Mouse (Mus musculus): Measurements from ENCODE around the gene Arid1a.

The Arid1a gene

DNA sequence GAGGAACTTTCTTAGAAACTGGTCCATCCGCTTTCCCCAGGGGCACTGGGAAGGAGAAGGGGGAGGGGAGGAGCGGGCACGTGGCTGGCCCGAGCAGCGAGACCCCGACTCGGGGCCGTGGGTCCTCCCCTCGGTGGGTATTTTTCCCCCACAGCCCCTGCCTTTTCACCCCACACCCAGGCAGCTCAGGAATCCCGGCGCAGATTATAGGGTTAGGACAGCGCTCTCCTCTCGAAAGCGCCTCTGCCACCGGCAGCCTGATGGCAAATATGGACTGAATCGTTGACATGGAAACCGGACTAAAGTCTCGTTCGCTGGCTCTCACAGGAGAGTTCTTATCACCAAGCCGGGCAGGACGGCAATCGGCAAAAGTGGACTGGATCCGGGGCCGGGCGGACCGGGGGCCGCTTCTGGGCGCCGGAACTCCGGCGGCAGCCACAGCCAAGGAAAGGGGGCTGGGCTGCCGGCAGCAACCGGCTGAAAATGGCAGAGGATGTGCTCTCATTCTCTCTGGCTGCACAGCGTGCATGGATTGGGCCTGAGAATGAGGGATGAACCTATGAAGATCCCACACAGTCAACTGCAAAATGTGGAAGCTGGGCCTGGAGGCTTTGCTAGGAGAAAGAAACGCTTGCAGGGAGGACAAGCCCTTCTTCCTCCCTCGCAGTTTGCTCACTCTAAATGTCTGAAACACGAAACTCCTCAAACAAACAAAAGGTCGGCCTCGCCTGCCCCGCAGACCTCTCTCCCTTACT, at the start of gene Arid1a:
Gene Arid1a, minus strand, starts transcription at position 256 of the 755 bp plus-strand sequence.
- DNase-seq (ENCODE audit: low read depth, low spot score), result peak; percentile 95

DNA sequence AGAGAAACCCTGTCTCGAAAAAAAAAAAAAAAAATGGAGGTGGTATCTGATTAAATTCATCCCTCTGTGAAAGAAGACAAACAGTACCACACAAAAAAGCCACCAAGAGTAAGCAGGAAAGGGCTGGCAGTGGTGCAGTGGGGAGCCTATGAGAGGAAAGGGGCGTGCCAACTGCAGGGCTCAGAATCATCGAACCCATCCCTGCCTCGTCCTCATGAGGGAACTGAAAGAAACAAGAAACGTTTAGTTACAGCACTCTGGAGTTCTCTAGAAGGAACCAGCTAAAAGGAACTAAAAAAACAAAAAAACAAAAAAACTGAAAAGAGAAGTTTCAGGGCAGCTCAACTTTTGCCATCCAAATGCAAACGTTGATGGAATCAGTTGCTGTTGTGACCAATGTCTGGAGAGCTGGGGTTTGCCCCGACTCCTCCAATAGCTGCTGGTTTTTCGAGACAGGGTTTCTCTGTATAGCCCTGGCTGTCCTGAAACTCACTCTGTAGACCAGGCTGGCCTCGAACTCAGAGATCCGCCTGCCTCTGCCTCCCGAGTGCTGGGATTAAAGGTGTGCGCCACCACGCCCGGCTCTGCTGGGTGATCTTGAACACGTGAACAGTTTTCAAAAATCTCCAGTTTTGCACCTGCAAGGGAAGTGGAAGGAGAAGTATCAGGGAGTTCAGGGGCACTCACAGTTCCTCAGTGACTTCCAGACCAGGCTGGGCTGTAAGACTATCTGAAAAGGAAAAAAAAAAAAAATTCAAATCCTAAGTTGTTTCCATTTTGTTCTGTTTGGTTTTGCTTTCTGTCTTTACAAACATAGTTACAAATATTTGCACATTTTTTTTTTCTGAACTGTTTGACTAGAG, 48.1 kb upstream of the Arid1a start:
- peak; percentile 22 for DNase-seq (ENCODE audit: low read depth, low spot score)

DNA sequence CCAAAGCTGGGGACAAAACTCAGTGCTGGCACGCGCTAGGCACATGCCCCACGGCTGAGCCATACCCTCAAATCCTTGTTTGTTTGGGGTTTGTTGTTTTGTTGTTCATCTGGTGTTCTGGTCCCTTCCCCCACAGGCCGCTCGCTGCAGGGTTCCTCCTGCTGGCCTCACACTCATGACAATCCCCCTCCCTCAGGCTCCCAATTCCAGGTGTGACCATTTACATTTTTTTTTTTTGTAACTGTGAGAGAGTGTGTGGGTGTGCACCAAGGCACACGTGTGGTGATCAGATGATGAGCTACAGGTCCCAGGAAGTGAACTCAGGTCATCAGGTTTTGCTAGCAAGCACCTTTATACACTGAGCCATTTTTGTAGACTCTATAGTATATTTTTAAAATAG, 44.0 kb upstream of the Arid1a start:
- no peak for DNase-seq (ENCODE audit: low read depth, low spot score)

DNA sequence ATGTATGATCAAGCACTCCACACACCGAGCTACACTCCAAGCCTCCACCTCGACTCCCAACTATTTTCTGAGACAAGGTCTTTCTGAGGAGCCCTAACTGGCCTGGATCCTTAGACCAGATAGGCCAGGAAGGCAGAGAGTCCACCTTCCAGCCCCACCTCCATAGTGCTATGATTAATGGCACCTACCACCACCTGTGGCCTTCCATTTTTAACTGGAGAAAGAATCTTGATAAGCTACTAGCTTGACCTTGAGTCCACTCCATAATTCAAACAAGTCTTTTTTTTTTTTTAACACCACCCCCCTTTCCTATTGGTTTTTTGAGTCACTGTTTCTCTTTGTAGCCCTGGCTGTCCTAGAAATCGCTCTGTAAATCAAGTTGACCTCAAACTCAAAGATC, 36.7 kb upstream of the Arid1a start:
- no peak for DNase-seq (ENCODE audit: low read depth, low spot score)

DNA sequence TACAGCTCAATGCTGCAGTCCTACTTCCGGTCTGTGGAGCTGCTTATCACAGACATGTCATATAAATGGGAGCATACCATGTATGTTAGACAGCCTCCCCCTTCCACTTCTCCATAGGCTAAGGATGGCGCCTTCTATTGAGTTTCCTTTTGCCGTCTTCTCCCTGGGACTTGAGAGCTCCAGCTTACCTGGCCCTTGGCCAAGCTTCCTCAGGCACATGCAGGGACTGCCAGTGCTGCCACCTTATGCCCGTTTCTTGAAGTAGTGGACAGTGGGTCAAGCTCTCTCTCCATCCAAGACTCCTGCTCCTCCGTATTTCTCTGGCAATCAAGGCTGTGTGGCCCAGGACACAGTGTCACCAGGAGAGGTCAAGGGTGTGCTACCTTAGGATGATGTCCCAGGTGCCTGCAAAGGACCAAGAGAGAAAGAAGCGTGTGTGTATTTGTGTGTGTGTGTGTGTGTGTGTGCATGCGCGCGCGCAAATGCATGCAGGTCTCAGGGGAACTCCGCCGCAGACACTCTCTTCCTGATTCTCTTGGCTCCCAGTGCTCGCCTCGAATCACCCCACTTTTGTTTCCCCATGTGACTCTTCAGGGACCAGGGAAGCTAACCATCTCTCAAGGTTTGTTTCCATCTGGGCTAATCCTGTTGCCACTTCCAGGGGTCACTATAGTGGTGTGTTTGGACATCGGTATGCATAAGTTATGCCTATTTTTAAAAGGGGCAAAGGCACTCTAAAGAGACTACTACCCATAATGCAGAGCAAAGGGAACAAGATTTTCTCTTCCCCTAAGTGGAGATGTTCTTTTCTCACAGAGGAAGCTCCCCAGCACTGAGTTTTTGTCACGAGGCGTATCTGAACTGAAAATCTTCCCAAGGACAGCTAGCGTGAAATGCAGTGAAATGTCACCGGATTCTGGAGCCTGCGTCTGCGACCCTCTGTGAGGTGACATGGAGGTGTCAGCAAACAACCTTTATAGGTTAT, 18.3 kb upstream of the Arid1a start:
- peak; percentile 59 for DNase-seq (ENCODE audit: low read depth, low spot score)

DNA sequence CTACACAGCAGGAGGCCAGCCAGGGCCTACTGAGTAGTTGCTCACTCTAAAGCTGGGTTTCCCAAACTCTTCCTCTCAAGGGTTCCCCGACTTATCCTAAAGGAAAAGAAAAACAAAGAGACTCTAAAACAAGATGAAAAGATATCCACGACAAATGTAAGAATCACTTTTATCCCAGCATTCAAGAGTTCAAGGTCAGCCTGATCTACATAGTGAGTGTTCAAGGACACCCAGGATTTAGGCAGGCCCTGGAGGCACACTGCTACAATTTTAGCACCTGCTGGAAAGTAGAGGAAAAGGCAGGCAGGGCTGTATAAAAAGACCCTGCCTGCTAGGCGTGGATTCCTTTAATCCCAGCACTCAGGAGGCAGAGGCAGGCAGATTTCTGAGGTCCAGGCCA, 12.6 kb upstream of the Arid1a start:
- no peak for DNase-seq (ENCODE audit: low read depth, low spot score)

DNA sequence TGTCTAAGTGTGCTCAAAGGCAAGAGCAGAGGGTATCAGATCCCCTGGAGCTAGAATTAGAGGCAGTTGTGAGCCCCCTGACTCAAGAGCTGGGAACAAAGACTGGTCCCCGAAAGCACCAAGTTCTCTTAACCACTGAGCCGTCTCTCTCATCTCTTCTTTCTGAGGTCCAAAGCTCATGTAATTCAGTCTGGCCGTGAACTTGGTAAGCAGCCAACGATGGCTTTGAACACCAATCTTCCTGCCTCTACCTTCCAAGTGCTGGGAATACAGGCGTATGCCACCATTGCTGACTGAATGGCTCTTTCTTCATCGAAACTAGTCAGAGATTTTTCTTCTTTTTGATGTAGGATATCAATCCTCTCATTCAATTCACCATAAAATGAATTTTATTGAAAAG, 6.5 kb upstream of the Arid1a start:
- DNase-seq (ENCODE audit: low read depth, low spot score), result no peak

DNA sequence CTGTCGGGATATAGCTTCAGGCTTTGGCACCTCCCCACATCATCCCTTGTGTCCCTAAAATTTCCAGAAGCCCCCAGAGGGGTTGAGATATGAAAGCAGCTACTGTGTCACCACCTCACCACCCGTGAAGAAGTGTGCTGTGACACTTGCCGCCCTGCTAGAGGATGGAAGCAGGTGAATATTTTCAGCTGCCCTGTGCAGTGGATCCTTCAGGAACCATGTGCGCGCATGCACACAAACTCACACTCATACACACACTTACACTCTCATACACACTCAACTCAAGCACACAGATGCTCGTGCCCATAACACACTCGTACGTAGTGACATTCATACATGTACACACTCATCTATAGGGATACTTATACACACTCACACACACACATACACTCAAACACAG, 3.1 kb upstream of the Arid1a start:
- DNase-seq (ENCODE audit: low read depth, low spot score), result no peak

DNA sequence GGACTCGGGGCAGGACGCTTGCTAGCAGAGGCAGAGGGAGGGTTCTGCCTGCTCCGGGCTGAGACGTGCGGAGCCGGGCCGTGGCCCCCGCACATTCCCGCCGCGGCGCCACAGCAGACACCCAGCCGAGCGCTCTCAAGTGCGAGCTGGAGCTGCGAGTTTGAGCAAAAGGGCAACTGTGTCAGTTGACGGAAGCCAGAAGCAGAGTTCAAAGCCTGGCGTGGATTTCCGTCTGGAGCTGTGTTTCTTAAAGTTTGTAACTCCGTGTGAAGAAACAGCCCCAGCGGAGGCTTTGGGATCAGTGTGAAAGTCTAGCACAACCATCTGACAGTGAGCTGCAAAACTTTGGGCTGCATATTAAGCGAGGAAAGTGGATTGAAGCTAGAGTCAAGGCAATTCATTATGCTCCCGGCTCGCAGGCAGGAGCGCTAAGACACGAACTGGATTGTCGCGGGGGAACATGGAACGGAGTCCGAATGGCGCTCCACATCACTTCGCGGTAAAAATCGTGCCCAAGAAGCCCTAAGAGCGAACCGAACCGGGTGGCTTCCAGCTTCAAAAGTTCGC, 783 bp upstream of the Arid1a start:
- peak; percentile 97 for DNase-seq (ENCODE audit: low read depth, low spot score)

DNA sequence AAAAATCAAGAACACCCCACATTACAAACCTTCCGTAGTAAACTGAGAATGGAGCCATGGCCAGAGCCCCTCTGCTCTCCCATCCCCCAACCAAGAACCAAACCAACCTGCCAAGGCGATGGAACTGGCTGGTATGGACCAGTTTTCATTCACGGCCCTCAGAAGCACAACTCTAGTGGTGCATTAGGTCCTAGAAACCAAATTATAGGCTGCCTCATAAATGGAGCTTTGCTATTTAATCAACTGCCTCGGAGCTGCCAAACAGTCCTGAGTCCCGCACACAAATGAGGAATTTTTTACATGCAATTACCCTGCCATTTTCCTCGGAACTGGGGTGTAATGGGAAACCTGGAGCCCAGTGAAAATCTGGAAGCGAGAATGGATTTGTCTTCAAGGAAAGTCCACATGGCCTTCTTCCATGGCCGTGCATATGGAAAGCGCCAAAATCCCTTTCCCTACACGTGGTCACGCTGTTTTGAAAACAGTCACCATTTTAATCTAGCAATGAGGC, 653 bp downstream of the Arid1a start:
- DNase-seq (ENCODE audit: low read depth, low spot score), result no peak

DNA sequence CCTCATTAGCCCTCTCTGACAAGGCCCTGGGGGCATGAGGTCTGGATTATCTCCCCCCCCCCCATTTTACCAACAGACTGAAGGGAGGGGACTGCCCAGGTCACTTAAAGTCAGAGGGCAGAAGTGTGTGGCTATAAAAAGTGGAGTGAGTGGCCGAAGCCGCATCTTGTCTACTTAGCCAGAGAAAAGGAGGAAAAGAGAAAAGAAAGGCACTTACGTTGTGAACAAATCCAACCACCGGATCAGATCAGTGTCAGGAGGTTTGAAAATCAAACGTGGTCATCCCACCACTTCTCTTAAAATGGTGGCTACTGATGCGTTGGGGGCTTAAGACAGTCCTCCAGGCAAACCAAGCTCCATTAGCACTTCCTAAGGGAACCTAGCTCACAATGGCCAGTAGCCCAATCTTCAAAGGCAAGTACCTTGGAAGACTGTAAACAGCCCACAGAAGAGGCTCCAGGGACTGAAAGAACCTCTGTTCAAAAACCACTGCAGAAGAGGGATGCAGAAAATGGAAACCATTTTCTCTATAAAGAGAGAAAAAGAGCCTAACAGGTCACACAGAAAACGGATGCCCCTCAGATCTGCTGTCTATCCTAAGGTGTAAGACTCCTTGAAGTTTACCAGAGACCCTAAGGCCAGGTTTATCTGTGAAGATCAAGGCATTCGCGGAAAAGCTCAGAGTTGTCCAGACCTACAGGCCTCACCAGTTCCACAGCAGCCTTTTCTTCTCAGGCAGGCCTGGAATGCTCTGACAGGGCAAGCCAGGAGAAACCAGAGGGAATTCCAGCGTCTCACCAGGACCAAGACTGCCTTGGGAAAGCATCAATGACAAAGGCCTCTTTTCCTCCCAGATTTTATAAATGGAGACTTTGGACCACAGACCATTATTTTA, 1.5 kb downstream of the Arid1a start:
- no peak for DNase-seq (ENCODE audit: low read depth, low spot score)

DNA sequence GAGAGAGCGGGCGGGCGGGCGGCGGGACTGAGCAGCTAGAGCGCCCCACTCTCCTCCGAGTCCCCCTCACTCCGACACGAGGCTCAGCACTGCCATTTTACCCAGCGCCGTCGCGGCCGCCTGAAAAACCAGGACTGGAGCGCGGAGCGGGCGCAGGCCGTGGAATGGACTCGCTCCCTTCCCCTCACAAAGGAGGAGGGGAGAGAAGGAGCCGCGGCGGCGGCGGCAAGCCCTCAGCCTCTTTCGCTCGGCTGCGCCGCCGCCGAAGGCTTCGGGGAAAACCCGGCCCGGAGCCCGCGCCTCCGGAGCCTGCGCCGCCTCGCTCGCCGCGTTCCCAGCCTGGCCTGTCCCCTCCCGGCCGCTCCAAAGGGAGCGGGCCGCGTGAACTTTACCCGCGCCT, 2.3 kb downstream of the Arid1a start:
- DNase-seq (ENCODE audit: low read depth, low spot score), result peak; percentile 95

DNA sequence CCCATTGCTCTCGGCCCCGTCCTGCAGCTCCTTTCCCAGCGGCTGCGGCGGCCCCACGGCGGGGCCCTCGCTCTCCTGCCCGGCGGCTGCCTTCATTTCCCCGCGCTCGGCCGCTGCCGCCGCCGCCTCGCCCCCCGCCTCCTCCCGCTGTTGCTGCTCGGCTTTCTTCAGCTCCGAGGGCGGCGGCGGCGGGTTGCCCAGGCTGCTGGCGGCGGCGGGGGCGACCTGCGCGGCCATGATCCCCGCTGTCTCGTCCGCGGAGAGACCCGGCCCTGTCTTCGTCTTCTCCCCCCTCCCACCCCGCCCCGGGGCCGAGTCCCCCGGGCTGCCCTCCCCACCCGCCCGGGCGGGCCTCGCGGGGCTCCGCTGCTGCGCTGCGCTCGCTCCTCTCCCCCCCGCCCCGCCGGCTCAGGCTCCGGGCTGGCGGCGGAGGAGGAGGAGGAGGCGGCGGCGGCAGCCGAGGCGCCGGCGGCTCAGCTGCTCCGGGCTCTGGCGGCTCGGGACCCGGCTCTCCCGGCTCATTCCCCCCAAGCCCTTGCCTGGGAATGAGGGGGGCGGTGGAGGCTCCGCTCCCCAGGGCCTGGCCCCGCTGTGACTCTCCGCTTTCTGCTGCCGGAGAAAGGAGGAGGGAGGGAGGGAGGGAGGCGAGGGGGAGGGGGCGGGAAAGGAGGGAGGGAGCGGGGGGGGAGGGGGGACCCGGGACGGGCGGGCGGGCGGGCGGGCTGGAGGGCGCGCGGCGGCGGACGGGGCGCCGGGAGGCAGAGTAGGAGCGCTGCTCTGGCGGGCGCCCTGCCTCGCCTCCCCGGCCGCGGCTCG, 3.0 kb downstream of the Arid1a start:
- no peak for DNase-seq (ENCODE audit: low read depth, low spot score)

DNA sequence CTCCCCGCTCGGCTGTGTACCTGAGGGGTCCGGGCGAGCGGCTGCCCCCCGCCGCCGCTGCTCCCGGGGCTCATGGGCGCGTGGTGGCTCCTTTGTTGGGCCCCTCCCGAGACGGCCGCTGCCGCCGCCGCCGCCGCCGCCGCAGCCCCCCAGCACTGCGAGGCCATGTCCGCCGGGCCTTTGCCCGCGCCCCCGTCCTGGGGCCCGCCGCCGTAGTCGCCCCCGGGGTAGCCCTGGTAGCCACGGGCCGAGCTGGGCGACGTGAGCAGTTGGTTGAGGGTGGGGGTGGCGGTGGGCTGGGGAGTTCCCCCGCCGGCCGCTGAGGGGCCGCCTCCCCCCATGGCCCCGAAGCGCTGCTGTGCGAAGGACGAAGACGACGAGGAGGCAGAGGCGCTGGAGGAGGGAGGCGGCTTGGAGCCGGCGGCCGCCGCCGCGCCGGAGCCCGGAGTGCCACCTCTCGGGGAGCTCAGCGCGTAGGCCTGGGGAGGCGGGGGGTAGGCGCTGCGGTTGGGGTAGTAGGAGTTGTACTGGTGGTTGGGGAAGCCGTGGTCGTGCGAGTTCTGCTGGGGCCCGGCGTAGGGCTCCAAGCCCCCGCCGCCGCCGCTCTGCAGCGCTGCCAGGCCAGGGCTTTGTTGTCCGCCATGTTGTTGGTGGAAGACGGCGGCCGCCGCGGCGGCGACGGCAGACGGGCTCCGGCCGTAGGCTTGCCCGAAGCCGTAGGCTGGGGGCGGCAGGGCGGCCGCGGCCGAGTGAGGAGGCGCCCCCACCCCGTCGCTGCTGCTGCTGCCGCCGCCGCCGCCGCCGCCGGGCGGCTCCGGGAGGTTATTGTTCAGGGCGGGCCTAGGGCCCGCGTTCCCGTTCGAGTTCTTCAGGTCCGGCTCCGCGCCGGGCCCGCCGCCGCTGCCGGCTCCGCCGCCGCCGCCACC, 3.9 kb downstream of the Arid1a start:
- DNase-seq (ENCODE audit: low read depth, low spot score), result no peak

DNA sequence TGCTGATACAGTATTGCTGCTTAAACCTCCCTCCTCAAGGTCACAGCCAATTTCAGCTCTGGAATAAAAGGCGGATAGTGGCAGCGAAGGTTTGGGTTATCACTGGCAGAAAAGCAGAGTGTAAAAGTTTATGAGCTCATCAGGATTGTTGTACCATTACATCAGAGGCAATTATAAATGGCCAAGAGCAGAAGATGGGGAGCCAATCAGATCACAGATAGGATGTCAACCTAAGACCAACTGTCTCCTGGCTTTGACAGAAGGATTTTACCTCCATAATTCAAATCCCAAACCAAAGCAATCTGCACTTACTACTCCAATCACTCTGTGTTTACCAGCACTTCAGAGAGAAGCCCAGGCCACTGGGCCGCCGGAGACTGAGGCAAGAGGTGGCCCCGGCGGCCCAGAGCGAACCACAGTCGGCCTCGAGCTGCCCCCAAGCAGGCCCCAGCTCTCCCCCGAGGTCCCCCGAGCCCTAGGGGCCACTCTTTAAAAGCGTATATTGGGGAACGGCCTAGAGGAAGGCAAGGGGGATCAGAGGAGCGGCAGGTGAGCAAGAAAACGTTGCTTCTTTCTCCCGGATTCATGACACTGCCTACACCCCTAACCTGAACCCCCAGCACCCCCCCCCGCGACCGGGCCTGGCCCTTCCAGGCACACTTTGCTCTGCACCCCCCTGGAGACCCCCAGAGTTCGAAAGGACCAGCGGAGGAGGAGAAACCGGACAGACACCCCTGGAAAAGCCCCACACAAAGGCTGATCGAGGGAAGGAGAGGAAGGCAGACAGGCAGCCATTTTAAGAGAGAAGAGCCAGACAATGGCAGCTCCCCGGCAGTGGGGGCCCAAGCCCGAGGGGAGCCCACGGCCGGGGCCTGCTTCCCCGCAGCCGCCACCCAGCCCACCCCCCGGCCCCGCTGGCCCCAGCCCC, 4.8 kb downstream of the Arid1a start:
- DNase-seq (ENCODE audit: low read depth, low spot score), result peak; percentile 81

DNA sequence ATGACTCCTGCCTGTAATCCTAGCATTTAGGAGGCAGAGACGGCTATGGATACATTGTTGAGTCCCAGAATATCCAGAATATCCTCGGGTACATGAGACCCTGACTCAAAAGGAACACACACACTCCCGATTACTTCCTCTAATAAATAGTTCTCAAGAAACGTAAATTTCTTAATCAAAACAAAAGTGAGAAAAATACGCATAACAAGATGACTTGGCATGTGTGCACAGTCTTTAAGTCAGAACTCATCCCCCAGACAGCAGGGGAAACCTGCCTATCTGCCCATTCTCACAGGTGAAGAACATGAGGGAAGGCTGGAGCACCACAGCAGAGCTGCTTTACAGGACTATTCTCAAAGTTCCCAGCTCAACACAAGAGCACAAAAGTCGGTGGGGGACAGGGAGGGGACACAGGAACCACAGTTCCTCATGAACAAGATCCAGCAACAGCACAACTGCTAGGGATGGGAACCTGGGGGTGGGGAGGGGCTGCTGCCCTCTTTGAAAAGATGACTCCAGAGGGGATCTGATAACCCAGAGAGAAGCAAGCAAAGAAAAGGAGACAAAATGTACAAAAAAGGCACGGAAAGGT, 6.3 kb downstream of the Arid1a start:
- no peak for DNase-seq (ENCODE audit: low read depth, low spot score)

DNA sequence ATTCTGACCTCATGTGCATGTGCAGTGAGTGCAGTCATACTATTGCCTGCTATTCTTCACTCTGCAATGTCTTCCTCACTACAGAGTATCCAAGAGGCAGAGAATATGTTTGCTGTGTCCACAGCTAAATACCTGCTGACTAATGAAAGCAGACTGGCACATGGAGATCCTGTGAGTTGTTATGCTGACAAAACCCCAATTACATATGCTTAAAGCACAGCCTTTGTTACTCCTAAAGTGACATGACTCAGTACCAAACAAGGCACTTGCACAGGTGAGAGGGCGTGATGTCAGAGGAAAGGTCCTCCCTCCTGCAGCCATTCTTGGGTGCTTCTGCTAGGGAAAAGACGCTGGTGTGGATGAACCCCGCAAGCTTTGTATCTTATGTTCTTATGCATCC, 21.3 kb downstream of the Arid1a start:
- no peak for DNase-seq (ENCODE audit: low read depth, low spot score)

Measured in telencephalon, adult 2 months (tissue).